Mouse (Mus musculus): Measurements from ENCODE around the gene Dlg5. TPM values are rescaled to one million over a fixed set of nuclear protein-coding genes. Genes with fewer than 3 reads are reported as not detected.

Gene Dlg5
- polyA plus RNA-seq, 1 experiment from 2014 or later: 2.2 TPM

- Histone ChIP-seq H3K4me1 (peaks cover 25% of the 10 kb centered on the region), H3K27me3 (replicated peaks) (peaks cover 55% of the 10 kb centered on the region), H3K36me3 (no peaks in the 10 kb centered on the region), H3K27ac (no peak overlapping the region), H3K4me2 (no peak overlapping the region), H3K9ac (no peak overlapping the region), H3K4me3 (no peak overlapping the region), H3K9me3 (replicated peaks) (no peaks in the 10 kb centered on the region)
- ATAC-seq: no peak
- 53% methylated on average over 13 of the region's 13 CpGs for WGBS (ENCODE audit: insufficient replicate concordance)
Measured at GRCm38 (mm10) chr14:24207360-24207752, 38.4 kb downstream of the Dlg5 start.

DNA sequence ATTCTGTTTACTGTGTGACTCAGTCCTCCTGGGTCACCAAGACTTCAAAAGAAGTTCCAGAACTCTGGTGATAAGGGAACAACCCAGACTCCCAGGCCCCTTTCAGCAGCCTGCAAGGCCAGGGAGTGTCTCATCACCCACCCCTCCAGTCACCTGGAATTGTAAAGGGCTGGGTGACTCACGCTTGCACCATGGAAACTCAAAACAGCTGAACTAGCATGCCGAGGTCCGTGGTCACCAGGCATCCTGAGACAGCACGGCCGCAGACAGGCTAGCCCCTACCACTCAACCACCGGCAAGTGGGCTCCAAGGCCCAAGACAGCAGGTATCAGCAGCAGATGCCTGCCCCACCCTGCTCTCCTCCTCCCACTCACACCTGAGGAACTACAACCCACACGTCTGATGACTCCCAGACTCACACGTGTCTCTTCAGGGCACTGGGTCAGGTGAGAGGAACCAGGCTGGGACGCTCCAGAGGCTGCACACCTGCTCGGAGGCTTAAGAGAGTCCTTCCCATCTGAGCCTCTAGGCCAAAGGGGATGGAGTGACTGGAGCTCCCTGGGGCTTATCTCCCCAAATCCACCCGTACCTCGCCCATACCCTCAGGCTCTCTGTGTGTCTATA lies 38.9 kb downstream of the Dlg5 start:
- Histone ChIP-seq H3K27ac (no peak overlapping the region), H3K36me3 (no peaks in the 10 kb centered on the region), H3K4me2 (no peak overlapping the region), H3K9ac (no peak overlapping the region), H3K27me3 (replicated peaks) (peaks cover 50% of the 10 kb centered on the region), H3K4me3 (no peak overlapping the region), H3K4me1 (peaks cover 25% of the 10 kb centered on the region), H3K9me3 (replicated peaks) (no peaks in the 10 kb centered on the region)
- peak; percentile 36; the same call in 1 of the 2 replicates for ATAC-seq
- 34% methylated on average over 12 of the region's 12 CpGs for WGBS (ENCODE audit: insufficient replicate concordance)

DNA sequence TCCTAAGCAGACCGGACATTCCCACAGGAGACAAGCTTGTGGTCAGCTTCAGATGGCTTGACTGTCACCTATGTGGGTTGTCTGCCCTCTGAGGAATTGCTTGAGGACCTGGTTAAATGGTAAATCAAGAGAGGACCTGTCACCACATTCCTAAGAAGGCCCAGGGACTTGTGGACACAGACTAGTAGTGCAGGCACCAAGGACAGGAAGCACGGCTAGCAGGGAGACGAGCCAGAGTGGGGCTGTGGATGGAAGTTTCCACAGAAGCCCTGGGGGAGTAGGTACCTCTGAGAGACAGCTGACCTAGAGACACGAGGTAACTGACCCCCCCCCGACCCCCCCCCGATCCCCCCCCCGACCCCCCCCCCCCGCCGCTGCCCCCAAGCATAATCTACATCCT lies 39.4 kb downstream of the Dlg5 start:
- 27% methylated on average over 8 of the region's 9 CpGs for WGBS (ENCODE audit: insufficient replicate concordance)
- no peaks in the 10 kb centered on the region for H3K36me3 ChIP-seq
- H3K9ac ChIP-seq: no peak overlapping the region

GRCm38 (mm10) chr14:24205281-24205871 lies 40.3 kb downstream of the Dlg5 start:
- Histone ChIP-seq H3K9me3 (replicated peaks) (no peaks in the 10 kb centered on the region), H3K4me2 (no peak overlapping the region), H3K27me3 (replicated peaks) (peaks cover 44% of the 10 kb centered on the region), H3K27ac (no peak overlapping the region), H3K4me1 (peaks cover 25% of the 10 kb centered on the region), H3K36me3 (no peaks in the 10 kb centered on the region), H3K4me3 (no peak overlapping the region), H3K9ac (no peak overlapping the region)
- ATAC-seq: no peak
- 36% methylated on average over 6 of the region's 6 CpGs for WGBS (ENCODE audit: insufficient replicate concordance)

More for the DNA sequence above, 39.4 kb downstream of the Dlg5 start:
- Histone ChIP-seq H3K27me3 (replicated peaks) (peaks cover 47% of the 10 kb centered on the region), H3K27ac (no peak overlapping the region), H3K4me2 (no peak overlapping the region), H3K9me3 (replicated peaks) (no peaks in the 10 kb centered on the region), H3K4me3 (no peak overlapping the region), H3K4me1 (peaks cover 25% of the 10 kb centered on the region)
- no peak for ATAC-seq

GRCm38 (mm10) chr14:24203210-24203609 lies 42.5 kb downstream of the Dlg5 start:
- ATAC-seq: no peak
- Histone ChIP-seq H3K9me3 (replicated peaks) (no peaks in the 10 kb centered on the region), H3K9ac (no peak overlapping the region), H3K27ac (no peak overlapping the region), H3K4me3 (no peak overlapping the region), H3K4me1 (peaks cover 21% of the 10 kb centered on the region), H3K27me3 (replicated peaks) (peaks cover 32% of the 10 kb centered on the region), H3K4me2 (no peak overlapping the region), H3K36me3 (no peaks in the 10 kb centered on the region)
- 78% methylated on average over 8 of the region's 8 CpGs for WGBS (ENCODE audit: insufficient replicate concordance)

- no peak for ATAC-seq
- Histone ChIP-seq H3K4me2 (no peak overlapping the region), H3K27ac (no peak overlapping the region), H3K27me3 (replicated peaks) (peaks cover 16% of the 10 kb centered on the region), H3K4me3 (no peak overlapping the region), H3K9me3 (replicated peaks) (no peaks in the 10 kb centered on the region), H3K36me3 (no peaks in the 10 kb centered on the region), H3K9ac (no peak overlapping the region), H3K4me1 (0 out of 2 replicates have a peak, but pooled peaks cover 3% of the 10 kb centered on the region)
- 80% methylated on average over 2 of the region's 2 CpGs for WGBS (ENCODE audit: insufficient replicate concordance)
Measured at GRCm38 (mm10) chr14:24200771-24201170, 44.9 kb downstream of the Dlg5 start.

GRCm38 (mm10) chr14:24199732-24200131 lies 46.0 kb downstream of the Dlg5 start:
- WGBS (ENCODE audit: insufficient replicate concordance): 63% methylated on average over 6 of the region's 6 CpGs
- no peak for ATAC-seq
- Histone ChIP-seq H3K9ac (no peak overlapping the region), H3K4me3 (no peak overlapping the region), H3K4me1 (no peaks in the 10 kb centered on the region), H3K4me2 (no peak overlapping the region), H3K27ac (no peak overlapping the region), H3K27me3 (replicated peaks) (peaks cover 5% of the 10 kb centered on the region), H3K36me3 (no peaks in the 10 kb centered on the region), H3K9me3 (replicated peaks) (no peaks in the 10 kb centered on the region)

DNA sequence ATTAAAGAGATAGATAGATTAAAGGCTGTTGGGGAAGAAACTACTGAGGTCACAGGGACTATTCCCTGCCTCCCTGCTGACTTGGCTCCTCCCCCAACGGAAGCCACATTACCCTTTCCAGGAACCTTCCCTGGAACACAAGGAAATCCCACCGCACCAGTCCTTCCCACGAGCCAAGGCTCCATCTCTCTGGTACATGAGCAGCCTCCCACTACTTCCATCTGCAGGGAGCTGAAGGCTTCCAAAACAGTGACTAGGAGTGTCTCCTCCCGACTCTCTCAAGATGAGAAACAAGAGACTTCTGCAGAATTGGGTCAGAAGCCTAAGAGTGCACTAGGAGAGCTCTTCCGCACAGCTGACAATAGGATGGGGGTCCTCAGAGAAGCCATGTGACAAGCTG lies 47.9 kb downstream of the Dlg5 start:
- H3K4me1 ChIP-seq: no peaks in the 10 kb centered on the region
- peaks cover 5% of the 10 kb centered on the region for H3K27me3 ChIP-seq (replicated peaks)
- H3K4me3 ChIP-seq: no peak overlapping the region
- ATAC-seq: no peak
- no peak overlapping the region for H3K27ac ChIP-seq
- no peak overlapping the region for H3K9ac ChIP-seq
- no peaks in the 10 kb centered on the region for H3K9me3 ChIP-seq (replicated peaks)
- H3K4me2 ChIP-seq: no peak overlapping the region
- 78% methylated on average over 5 of the region's 5 CpGs for WGBS (ENCODE audit: insufficient replicate concordance)
- no peaks in the 10 kb centered on the region for H3K36me3 ChIP-seq

DNA sequence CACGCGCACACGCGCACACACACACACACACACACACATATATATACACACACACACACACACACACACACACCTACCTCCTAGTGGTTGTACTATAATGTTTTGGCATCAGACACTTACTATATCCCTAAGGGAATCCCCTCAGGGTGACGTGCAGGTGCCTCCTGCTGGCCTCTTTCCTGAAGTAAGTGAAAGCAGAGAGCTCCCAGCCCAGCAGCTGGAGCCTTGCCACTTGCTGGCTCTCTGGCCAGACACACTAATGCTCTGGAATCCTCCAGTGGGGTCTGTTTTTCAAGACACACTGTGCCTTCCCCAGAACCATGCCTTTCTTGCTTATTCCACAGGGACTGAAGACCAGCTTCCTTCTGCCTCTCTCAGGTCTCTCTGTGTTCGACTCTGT lies 48.8 kb downstream of the Dlg5 start:
- ATAC-seq: no peak
- Histone ChIP-seq H3K9me3 (replicated peaks) (no peaks in the 10 kb centered on the region), H3K4me2 (no peak overlapping the region), H3K27me3 (replicated peaks) (peaks cover 5% of the 10 kb centered on the region), H3K36me3 (no peaks in the 10 kb centered on the region), H3K27ac (no peak overlapping the region), H3K9ac (no peak overlapping the region), H3K4me3 (no peak overlapping the region), H3K4me1 (no peaks in the 10 kb centered on the region)
- 77% methylated on average over 6 of the region's 6 CpGs for WGBS (ENCODE audit: insufficient replicate concordance)

DNA sequence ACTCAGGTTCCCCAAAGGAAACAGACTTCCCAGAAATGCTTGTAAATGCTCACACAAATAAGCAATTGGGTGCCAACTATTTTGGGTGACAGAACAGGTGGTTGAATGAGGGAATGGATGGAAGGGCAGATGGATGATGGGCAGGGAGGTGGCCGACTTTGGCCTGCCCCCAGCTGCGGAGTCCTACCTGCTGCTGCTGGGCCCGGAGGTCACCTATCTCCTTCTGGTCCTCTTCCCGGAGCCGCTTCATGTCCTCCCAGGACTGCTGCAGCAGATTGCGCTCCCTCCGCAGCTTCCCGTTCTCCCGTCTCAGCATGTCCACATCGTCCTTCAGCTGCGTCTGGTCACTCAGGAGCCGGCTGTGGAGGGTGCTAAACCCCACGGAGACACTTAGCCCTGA lies 55.6 kb downstream of the Dlg5 start:
- no peak for ATAC-seq
- no peak overlapping the region for H3K4me2 ChIP-seq

GRCm38 (mm10) chr14:24189598-24189997 lies 56.1 kb downstream of the Dlg5 start:
- Histone ChIP-seq H3K36me3 (no peaks in the 10 kb centered on the region), H3K9me3 (replicated peaks) (no peaks in the 10 kb centered on the region), H3K4me3 (no peak overlapping the region), H3K4me2 (no peak overlapping the region), H3K4me1 (peaks cover 8% of the 10 kb centered on the region), H3K27me3 (replicated peaks) (no peaks in the 10 kb centered on the region), H3K27ac (no peak overlapping the region), H3K9ac (no peak overlapping the region)
- ATAC-seq: no peak
- 64% methylated on average over 7 of the region's 7 CpGs for WGBS (ENCODE audit: insufficient replicate concordance)

More for the DNA sequence above, 55.6 kb downstream of the Dlg5 start:
- H3K4me3 ChIP-seq: no peak overlapping the region
- no peak overlapping the region for H3K27ac ChIP-seq
- no peak overlapping the region for H3K9ac ChIP-seq
- H3K9me3 ChIP-seq (replicated peaks): no peaks in the 10 kb centered on the region
- no peaks in the 10 kb centered on the region for H3K27me3 ChIP-seq (replicated peaks)
- peaks cover 8% of the 10 kb centered on the region for H3K4me1 ChIP-seq
- WGBS (ENCODE audit: insufficient replicate concordance): 79% methylated on average over 13 of the region's 13 CpGs
- H3K36me3 ChIP-seq: no peaks in the 10 kb centered on the region

- Histone ChIP-seq H3K27me3 (replicated peaks) (no peaks in the 10 kb centered on the region), H3K36me3 (no peaks in the 10 kb centered on the region), H3K9ac (no peak overlapping the region), H3K9me3 (replicated peaks) (no peaks in the 10 kb centered on the region), H3K4me1 (peaks cover 8% of the 10 kb centered on the region), H3K4me2 (no peak overlapping the region), H3K27ac (no peak overlapping the region), H3K4me3 (no peak overlapping the region)
- 0 out of 2 replicates have a peak, but pooled peaks have one; percentile 18 for ATAC-seq
- WGBS (ENCODE audit: insufficient replicate concordance): 47% methylated on average over 4 of the region's 4 CpGs
Measured at GRCm38 (mm10) chr14:24185514-24185913, 60.2 kb downstream of the Dlg5 start.

All from liver, embryonic 12.5 days (tissue).